In the genomic region with DNA sequence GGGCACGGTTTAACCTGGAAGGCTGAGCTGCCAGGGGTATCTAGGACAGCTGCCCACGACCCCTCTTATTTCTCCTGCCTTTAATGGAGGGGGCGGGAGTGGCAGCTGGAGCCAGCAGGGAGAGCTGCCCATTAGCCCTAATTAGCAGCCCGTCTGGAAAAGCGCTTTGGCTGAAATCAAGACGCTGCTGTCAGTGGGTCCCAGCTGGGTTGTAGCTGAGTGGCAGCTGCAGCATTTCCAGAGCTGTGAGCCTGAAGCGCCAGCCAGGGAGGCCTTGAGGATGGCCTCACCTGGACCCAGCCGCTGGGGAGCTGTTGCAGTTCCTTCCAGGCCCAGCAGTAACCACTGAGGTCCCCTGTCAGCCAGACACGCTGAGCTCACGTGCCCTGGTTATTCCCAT, we compare ENCODE assay signal across 19 mouse cellular contexts. TPM values are rescaled to one million over a fixed set of nuclear protein-coding genes. Genes with fewer than 3 reads are reported as not detected.
DNase-seq lines count a peak whose midpoint lies in the region; ATAC-seq and TF ChIP-seq lines count a peak whose summit lies in the region.
"Had no signal": no experiment of that assay in that cellular context is flagged by ENCODE, and none has a peak within 500 bp of the region (broad histone marks: within the 10 kb centered on the region; RNA-seq: fewer than 3 reads in every experiment).

No protein-coding gene starts in this region.

- no peaks in the 10 kb centered on the region for H3K36me3 ChIP-seq in neural tube, embryonic 15.5 days
- no peaks in the 10 kb centered on the region for H3K36me3 ChIP-seq in forebrain, postnatal 0 days (ENCODE audit: insufficient read depth)
- no peaks in the 10 kb centered on the region for H3K36me3 ChIP-seq in midbrain, embryonic 11.5 days (ENCODE audit: control insufficient read depth, insufficient read depth, low read length)
- no peaks in the 10 kb centered on the region for H3K36me3 ChIP-seq in heart, embryonic 11.5 days (ENCODE audit: control insufficient read depth, insufficient read depth, low read length)
- H3K36me3 ChIP-seq: G1E; heart, embryonic 12.5 days; hindbrain, embryonic 15.5 days had no signal

- no peak overlapping the region for H3K4me2 ChIP-seq in neural tube, embryonic 15.5 days
- no peak overlapping the region for H3K4me2 ChIP-seq in forebrain, postnatal 0 days (ENCODE audit: low read depth)
- no peak overlapping the region for H3K4me2 ChIP-seq in midbrain, embryonic 11.5 days
- no peak overlapping the region for H3K4me2 ChIP-seq in heart, embryonic 11.5 days
- H3K4me2 ChIP-seq: heart, embryonic 12.5 days; hindbrain, embryonic 15.5 days had no signal

- H3K27ac ChIP-seq in neural tube, embryonic 15.5 days (replicated peaks) = no peak overlapping the region
- H3K27ac ChIP-seq in forebrain, postnatal 0 days (ENCODE audit: low read depth, low read length) = no peak overlapping the region
- no peak overlapping the region for H3K27ac ChIP-seq in midbrain, embryonic 11.5 days (ENCODE audit: low read depth, low read length)
- no peak overlapping the region for H3K27ac ChIP-seq in heart, embryonic 11.5 days (ENCODE audit: low read depth, low read length)
- H3K27ac ChIP-seq: hindbrain, embryonic 15.5 days; liver, embryonic 14.5 days had no signal

- DNase-seq in neural tube, embryonic 10.5 days (ENCODE audit: extremely low spot score, low spot score) = peak; percentile 42
- peak; percentile 58 for DNase-seq in forebrain, postnatal 0 days
- no peak for DNase-seq in midbrain, embryonic 11.5 days (ENCODE audit: low spot score, missing footprints)
- DNase-seq in retina, postnatal 1 day = peak; percentile 92
- DNase-seq in ovary, postnatal 36 days (ENCODE audit: low spot score) = no peak
- no peak for DNase-seq in gastrocnemius, postnatal 36 days
- DNase-seq: B cell, adult 2 months; kidney, postnatal 36 days; right cerebral cortex, postnatal 14 days; thymus, postnatal 36 days had no signal

- H3K9me3 ChIP-seq in neural tube, embryonic 15.5 days (replicated peaks) = no peaks in the 10 kb centered on the region
- H3K9me3 ChIP-seq in forebrain, postnatal 0 days (ENCODE audit: low read length) = no peaks in the 10 kb centered on the region
- H3K9me3 ChIP-seq in midbrain, embryonic 11.5 days (ENCODE audit: control insufficient read depth, low read length) = no peaks in the 10 kb centered on the region
- H3K9me3 ChIP-seq in heart, embryonic 11.5 days (replicated peaks; ENCODE audit: control insufficient read depth, low read length) = no peaks in the 10 kb centered on the region
- H3K9me3 ChIP-seq: G1E; heart, embryonic 12.5 days; hindbrain, embryonic 15.5 days had no signal

- TF ChIP-seq CTCF in forebrain, postnatal 0 days (IDR thresholded peaks at IDR 0.05; ENCODE audit: low read depth) = no peak

- intact Hi-C loops in gastrocnemius, postnatal 36 days (cut with DNase I) = no loop called here

- WGBS in neural tube, embryonic 15.5 days = 8% methylated on average over 10 of the region's 10 CpGs
- WGBS in forebrain, postnatal 0 days = 12% methylated on average over 10 of the region's 10 CpGs
- 33% methylated on average over 10 of the region's 10 CpGs for WGBS in midbrain, embryonic 11.5 days
- 17% methylated on average over 10 of the region's 10 CpGs for whole genome bisulfite sequencing in heart, embryonic 11.5 days (ENCODE audit: insufficient replicate concordance)

- no peak for ATAC-seq in neural tube, embryonic 15.5 days (ENCODE audit: low FRiP score)
- peak; percentile 65; the same call in 1 of the 2 replicates for ATAC-seq in forebrain, postnatal 0 days
- peak; percentile 36; the same call in 1 of the 2 replicates for ATAC-seq in midbrain, embryonic 11.5 days (ENCODE audit: low FRiP score)
- no peak for ATAC-seq in heart, embryonic 11.5 days (replicated peaks; ENCODE audit: insufficient number of reproducible peaks, low FRiP score, low TSS enrichment)

- no peak overlapping the region for H3K4me3 ChIP-seq in neural tube, embryonic 15.5 days (replicated peaks)
- H3K4me3 ChIP-seq in forebrain, postnatal 0 days (ENCODE audit: low read depth, low read length) = no peak overlapping the region
- H3K4me3 ChIP-seq in midbrain, embryonic 11.5 days (ENCODE audit: low read depth, low read length) = no peak overlapping the region
- H3K4me3 ChIP-seq in heart, embryonic 11.5 days (ENCODE audit: low read depth, low read length) = no peak overlapping the region
- H3K4me3 ChIP-seq: heart, embryonic 12.5 days; hindbrain, embryonic 15.5 days; myocyte had no signal

- no peak overlapping the region for H3K9ac ChIP-seq in neural tube, embryonic 15.5 days (replicated peaks)
- no peak overlapping the region for H3K9ac ChIP-seq in forebrain, postnatal 0 days
- H3K9ac ChIP-seq in midbrain, embryonic 11.5 days (ENCODE audit: low read length) = peak overlapping the region; percentile 24; the same call in 1 of the 2 replicates
- H3K9ac ChIP-seq in heart, embryonic 11.5 days (ENCODE audit: low read depth, low read length) = no peak overlapping the region
- H3K9ac ChIP-seq: heart, embryonic 12.5 days; hindbrain, embryonic 15.5 days; liver, embryonic 14.5 days had no signal

- peaks cover 25% of the 10 kb centered on the region for H3K4me1 ChIP-seq in neural tube, embryonic 15.5 days
- H3K4me1 ChIP-seq in forebrain, postnatal 0 days (ENCODE audit: insufficient read depth) = 0 out of 2 replicates have a peak, but pooled peaks cover 3% of the 10 kb centered on the region
- H3K4me1 ChIP-seq in midbrain, embryonic 11.5 days (ENCODE audit: control insufficient read depth, insufficient read depth, low read length) = peaks cover 3% of the 10 kb centered on the region; the same call in 1 of the 2 replicates
- peaks cover 12% of the 10 kb centered on the region for H3K4me1 ChIP-seq in heart, embryonic 11.5 days (ENCODE audit: control insufficient read depth, insufficient read depth, low read length)

- H3K27me3 ChIP-seq in neural tube, embryonic 15.5 days (replicated peaks) = peaks cover 32% of the 10 kb centered on the region
- no peaks in the 10 kb centered on the region for H3K27me3 ChIP-seq in forebrain, postnatal 0 days (ENCODE audit: insufficient read depth, low read length)
- no peaks in the 10 kb centered on the region; the same call in 1 of the 2 replicates for H3K27me3 ChIP-seq in midbrain, embryonic 11.5 days (ENCODE audit: control insufficient read depth, insufficient read depth, low read length)
- peaks cover 70% of the 10 kb centered on the region for H3K27me3 ChIP-seq in heart, embryonic 11.5 days (ENCODE audit: control insufficient read depth, insufficient read depth, low read length)

RNA-seq across cellular contexts. Expression of a gene that starts 5.8 kb away (rescaled TPM):
- polyA plus RNA-seq in neural tube, embryonic 15.5 days (2015; fragmentation: Nextera tagmentation; extraction: Ambion mirVana) = not detected in 2 replicates
- total RNA-seq in forebrain, postnatal 0 days (2014; rRNA removed) = not detected in 2 replicates
- not detected in 2 replicates for polyA plus RNA-seq in forebrain, postnatal 0 days (2015; fragmentation: Nextera tagmentation; extraction: Ambion mirVana)
- polyA plus RNA-seq in midbrain, embryonic 11.5 days (2014; fragmentation: Nextera tagmentation; extraction: Ambion mirVana) = not detected in 2 replicates
- polyA plus RNA-seq in heart, embryonic 11.5 days (2014; fragmentation: Nextera tagmentation; extraction: Ambion mirVana) = not detected in 2 replicates
- not detected for total RNA-seq in gastrocnemius, postnatal 36 days (2021)
- total RNA-seq: G1E; left cerebral cortex, adult 18-20 months had no signal
- polyA plus RNA-seq: G1E; heart, embryonic 12.5 days; hindbrain, embryonic 15.5 days; liver, embryonic 14.5 days; myocyte; stomach, embryonic 14.5 days had no signal

RNA-seq across cellular contexts. Expression of a gene that starts 40.9 kb away (rescaled TPM):
- 6.9 and 11.0 TPM in 2 replicates for polyA plus RNA-seq in neural tube, embryonic 15.5 days (2015; fragmentation: Nextera tagmentation; extraction: Ambion mirVana)
- total RNA-seq in forebrain, postnatal 0 days (2014; rRNA removed) = 5.0 TPM in 2 replicates
- polyA plus RNA-seq in forebrain, postnatal 0 days (2015; fragmentation: Nextera tagmentation; extraction: Ambion mirVana) = 4.7 and 7.0 TPM in 2 replicates
- polyA plus RNA-seq in midbrain, embryonic 11.5 days (2014; fragmentation: Nextera tagmentation; extraction: Ambion mirVana) = 5.6 and 7.3 TPM in 2 replicates
- polyA plus RNA-seq in heart, embryonic 11.5 days (2014; fragmentation: Nextera tagmentation; extraction: Ambion mirVana) = 9.6 and 9.7 TPM in 2 replicates
- under 1 TPM; 0.48 to 0.76 TPM for total RNA-seq in gastrocnemius, postnatal 36 days (2021)
- polyA plus RNA-seq: G1E had no signal

Comparison
In these comparisons a context has a peak if more than half of its experiments do, and no peak if none do; other contexts are left out.
1. DNase-seq: peak in neural tube, embryonic 10.5 days (single experiment), forebrain, postnatal 0 days (single experiment) and retina, postnatal 1 day (single experiment); none in midbrain, embryonic 11.5 days (single experiment), ovary, postnatal 36 days (single experiment) and gastrocnemius, postnatal 36 days (0 of 2).
2. ATAC-seq: peak in forebrain, postnatal 0 days (single experiment) and midbrain, embryonic 11.5 days (single experiment); none in neural tube, embryonic 15.5 days (single experiment) and heart, embryonic 11.5 days (single experiment).